Mouse (Mus musculus) hindbrain, embryonic 12.5 days (tissue): ENCODE measurements around the gene Meiob. TPM values are rescaled to one million over a fixed set of nuclear protein-coding genes. Genes with fewer than 3 reads are reported as not detected.

ENCODE experiments used
- ATAC-seq: fragments of 200-750 bp; cut with Nextera tagmentation; 2 replicates; pipeline ENCODE4 v1.8.0; 2017; ENCODE audit warnings: moderate TSS enrichment; ENCODE audit not compliant: low FRiP score
- H3K27ac ChIP-seq: fragments of 300-500 bp; sonication (generic); 2 replicates; pipeline ENCODE4 v1.5.1; 2016; ENCODE audit warnings: mild to moderate bottlenecking
- H3K27me3 ChIP-seq: fragments of 300-500 bp; sonication (generic); 2 replicates; pipeline ENCODE4 v1.6.1; 2016; ENCODE audit warnings: mild to moderate bottlenecking
- H3K36me3 ChIP-seq: fragments of 300-500 bp; sonication (generic); 2 replicates; pipeline ENCODE4 v1.6.1; 2016; ENCODE audit warnings: mild to moderate bottlenecking
- H3K4me1 ChIP-seq: fragments of 300-500 bp; sonication (generic); 2 replicates; pipeline ENCODE4 v1.6.1; 2016
- H3K4me2 ChIP-seq: fragments of 300-500 bp; sonication (generic); replicated peaks from 2 replicates; pipeline ENCODE4 v1.6.1; 2016; ENCODE audit warnings: mild to moderate bottlenecking
- H3K4me3 ChIP-seq: fragments of 300-500 bp; sonication (generic); 2 replicates; pipeline ENCODE4 v1.5.1; 2016; ENCODE audit warnings: mild to moderate bottlenecking
- H3K9ac ChIP-seq: fragments of 300-500 bp; sonication (generic); 2 replicates; pipeline ENCODE4 v1.6.1; 2016; ENCODE audit warnings: mild to moderate bottlenecking, moderate library complexity
- H3K9me3 ChIP-seq: fragments of 300-500 bp; sonication (generic); replicated peaks from 2 replicates; pipeline ENCODE4 v1.6.1; 2016; ENCODE audit warnings: mild to moderate bottlenecking
- WGBS: fragments of 180-500 bp; shearing (Covaris S2); methylation state at CpG from one replicate; pipeline ENCODE4 v1.1.7; 2016; 5-methylcytosine and 5-hydroxymethylcytosine counted together
- polyA plus RNA-seq: library from polyadenylated mRNA; unstranded; fragments of >200 nt; fragmentation: Nextera tagmentation; extraction: Ambion mirVana; gene quantifications from 2 replicates; pipeline ENCODE4 v1.2.1, GENCODE M21; 2016

Meiob gene
- polyA plus RNA-seq, 1 experiment from 2014 or later, result not detected

- peaks cover 13% of the 10 kb centered on the region for H3K27me3 ChIP-seq
- H3K4me2 ChIP-seq, result no peak overlapping the region
- no peak for ATAC-seq
- H3K4me1 ChIP-seq, result no peaks in the 10 kb centered on the region
- WGBS, result 64% methylated on average over 5 of the region's 5 CpGs
- no peak overlapping the region for H3K4me3 ChIP-seq
- H3K9me3 ChIP-seq, result no peaks in the 10 kb centered on the region
- H3K27ac ChIP-seq, result no peak overlapping the region
- no peaks in the 10 kb centered on the region for H3K36me3 ChIP-seq
- no peak overlapping the region for H3K9ac ChIP-seq
Observed at GRCm38 (mm10) chr17:24840341-24840740, 36.3 kb downstream of the Meiob start.

- H3K4me2 ChIP-seq, result no peak overlapping the region
- no peaks in the 10 kb centered on the region for H3K9me3 ChIP-seq
- no peak overlapping the region for H3K27ac ChIP-seq
- no peaks in the 10 kb centered on the region for H3K4me1 ChIP-seq
- H3K27me3 ChIP-seq, result peaks cover 14% of the 10 kb centered on the region
- H3K9ac ChIP-seq, result no peak overlapping the region
- 47% methylated on average over 4 of the region's 4 CpGs for WGBS
- no peak for ATAC-seq
- no peaks in the 10 kb centered on the region for H3K36me3 ChIP-seq
- H3K4me3 ChIP-seq, result no peak overlapping the region
Observed at GRCm38 (mm10) chr17:24841133-24841532, 37.0 kb downstream of the Meiob start.

- ATAC-seq, result no peak
- WGBS, result 55% methylated on average over 2 of the region's 2 CpGs
- H3K36me3 ChIP-seq, result no peaks in the 10 kb centered on the region
Observed at GRCm38 (mm10) chr17:24842631-24843030, 38.5 kb downstream of the Meiob start.

GRCm38 (mm10) chr17:24844525-24844924 is 40.4 kb downstream of the Meiob start:
- WGBS, result 53% methylated on average over 9 of the region's 9 CpGs

More at GRCm38 (mm10) chr17:24842631-24843030, 38.5 kb downstream of the Meiob start:
- Histone ChIP-seq H3K27me3 (peaks cover 14% of the 10 kb centered on the region), H3K4me3 (no peak overlapping the region), H3K27ac (no peak overlapping the region), H3K4me1 (no peaks in the 10 kb centered on the region), H3K4me2 (no peak overlapping the region), H3K9ac (no peak overlapping the region), H3K9me3 (no peaks in the 10 kb centered on the region)

GRCm38 (mm10) chr17:24847386-24847785 is 43.3 kb downstream of the Meiob start:
- Histone ChIP-seq H3K9me3 (no peaks in the 10 kb centered on the region), H3K9ac (no peak overlapping the region), H3K4me3 (no peak overlapping the region), H3K4me2 (no peak overlapping the region), H3K4me1 (peaks cover 13% of the 10 kb centered on the region), H3K27ac (no peak overlapping the region), H3K27me3 (peaks cover 17% of the 10 kb centered on the region), H3K36me3 (no peaks in the 10 kb centered on the region)
- WGBS, result 100% methylated on average over 1 of the region's 1 CpGs
- ATAC-seq, result no peak

More at GRCm38 (mm10) chr17:24844525-24844924, 40.4 kb downstream of the Meiob start:
- no peak overlapping the region for H3K4me2 ChIP-seq
- peaks cover 14% of the 10 kb centered on the region for H3K27me3 ChIP-seq
- H3K4me1 ChIP-seq, result peaks cover 6% of the 10 kb centered on the region
- H3K9ac ChIP-seq, result no peak overlapping the region
- no peaks in the 10 kb centered on the region for H3K36me3 ChIP-seq
- no peak overlapping the region for H3K27ac ChIP-seq
- no peak for ATAC-seq
- no peak overlapping the region for H3K4me3 ChIP-seq
- H3K9me3 ChIP-seq, result no peaks in the 10 kb centered on the region

- H3K27me3 ChIP-seq, result peaks cover 17% of the 10 kb centered on the region
- ATAC-seq, result no peak
- H3K9me3 ChIP-seq, result no peaks in the 10 kb centered on the region
- peak overlapping the region; percentile 74 for H3K4me2 ChIP-seq
- H3K9ac ChIP-seq, result no peak overlapping the region
- no peak overlapping the region; the same call in 1 of the 2 replicates for H3K4me3 ChIP-seq
- H3K4me1 ChIP-seq, result peaks cover 13% of the 10 kb centered on the region
- peaks cover 9% of the 10 kb centered on the region for H3K36me3 ChIP-seq
- no peak overlapping the region for H3K27ac ChIP-seq
Observed at GRCm38 (mm10) chr17:24848600-24849031, 44.5 kb downstream of the Meiob start.

GRCm38 (mm10) chr17:24849733-24850064 is 45.6 kb downstream of the Meiob start:
- H3K4me3 ChIP-seq, result peak overlapping the region; percentile 79
- H3K27me3 ChIP-seq, result peaks cover 8% of the 10 kb centered on the region; the same call in 1 of the 2 replicates
- H3K36me3 ChIP-seq, result peaks cover 13% of the 10 kb centered on the region
- ATAC-seq, result peak; percentile 74
- no peaks in the 10 kb centered on the region for H3K9me3 ChIP-seq
- peaks cover 13% of the 10 kb centered on the region for H3K4me1 ChIP-seq
- peak overlapping the region; percentile 75 for H3K9ac ChIP-seq
- peak overlapping the region; percentile 74 for H3K4me2 ChIP-seq
- peak overlapping the region; percentile 93 for H3K27ac ChIP-seq
- WGBS, result under 1% methylated on average over 21 of the region's 21 CpGs

GRCm38 (mm10) chr17:24850065-24850772 is 46.1 kb downstream of the Meiob start, which contains the start of gene Fahd1:
TSS of gene Fahd1 (minus strand) at chr17:24850364.
- H3K9me3 ChIP-seq, result no peaks in the 10 kb centered on the region
- peaks cover 8% of the 10 kb centered on the region; the same call in 1 of the 2 replicates for H3K27me3 ChIP-seq
- H3K4me2 ChIP-seq, result peak within 1 kb of the TSS; percentile 74
- peaks cover 13% of the 10 kb centered on the region for H3K36me3 ChIP-seq
- peaks cover 13% of the 10 kb centered on the region for H3K4me1 ChIP-seq
- H3K4me3 ChIP-seq, result peak within 1 kb of the TSS; percentile 79
- peak; percentile 100 for ATAC-seq
- peak within 1 kb of the TSS; percentile 93 for H3K27ac ChIP-seq
- peak within 1 kb of the TSS; percentile 75 for H3K9ac ChIP-seq
- WGBS, result under 1% methylated on average over 54 of the region's 58 CpGs

GRCm38 (mm10) chr17:24850773-24851127 is 46.7 kb downstream of the Meiob start:
- Histone ChIP-seq H3K4me2 (peak overlapping the region; percentile 74), H3K36me3 (peaks cover 13% of the 10 kb centered on the region), H3K4me3 (peak overlapping the region; percentile 79), H3K27ac (peak overlapping the region; percentile 53; the same call in 1 of the 2 replicates), H3K4me1 (peaks cover 13% of the 10 kb centered on the region), H3K27me3 (peaks cover 5% of the 10 kb centered on the region; the same call in 1 of the 2 replicates), H3K9me3 (no peaks in the 10 kb centered on the region), H3K9ac (peak overlapping the region; percentile 72)
- 2% methylated on average over 18 of the region's 20 CpGs for WGBS
- ATAC-seq, result no peak

- no peaks in the 10 kb centered on the region for H3K9me3 ChIP-seq
- peak overlapping the region; percentile 72; the same call in 1 of the 2 replicates for H3K9ac ChIP-seq
- peak overlapping the region; percentile 79 for H3K4me3 ChIP-seq
- H3K4me1 ChIP-seq, result peaks cover 13% of the 10 kb centered on the region
- H3K4me2 ChIP-seq, result peak overlapping the region; percentile 74
- H3K27me3 ChIP-seq, result peaks cover 5% of the 10 kb centered on the region; the same call in 1 of the 2 replicates
- ATAC-seq, result no peak
- no peak overlapping the region for H3K27ac ChIP-seq
- peaks cover 19% of the 10 kb centered on the region for H3K36me3 ChIP-seq
- 83% methylated on average over 10 of the region's 10 CpGs for WGBS
Observed at GRCm38 (mm10) chr17:24851381-24852125, 47.5 kb downstream of the Meiob start.

- peaks cover 42% of the 10 kb centered on the region for H3K36me3 ChIP-seq
- H3K27me3 ChIP-seq, result peaks cover 5% of the 10 kb centered on the region; the same call in 1 of the 2 replicates
- H3K4me3 ChIP-seq, result no peak overlapping the region
- ATAC-seq, result no peak
- H3K4me1 ChIP-seq, result peaks cover 4% of the 10 kb centered on the region
- H3K27ac ChIP-seq, result no peak overlapping the region
- H3K9ac ChIP-seq, result no peak overlapping the region
- no peaks in the 10 kb centered on the region for H3K9me3 ChIP-seq
- WGBS, result 86% methylated on average over 3 of the region's 3 CpGs
- H3K4me2 ChIP-seq, result no peak overlapping the region
Observed at GRCm38 (mm10) chr17:24855838-24856464, 51.9 kb downstream of the Meiob start.

GRCm38 (mm10) chr17:24856589-24856988 is 52.5 kb downstream of the Meiob start:
- Histone ChIP-seq H3K27me3 (peaks cover 3% of the 10 kb centered on the region; the same call in 1 of the 2 replicates), H3K4me3 (no peak overlapping the region), H3K9ac (no peak overlapping the region), H3K4me2 (no peak overlapping the region), H3K4me1 (no peaks in the 10 kb centered on the region; the same call in 1 of the 2 replicates), H3K36me3 (peaks cover 48% of the 10 kb centered on the region), H3K27ac (no peak overlapping the region), H3K9me3 (no peaks in the 10 kb centered on the region)
- no peak for ATAC-seq
- 90% methylated on average over 13 of the region's 13 CpGs for WGBS
